Mouse (Mus musculus): ENCODE measurements around the gene Papss2. TPM values are rescaled to one million over a fixed set of nuclear protein-coding genes. Genes with fewer than 3 reads are reported as not detected.

Papss2 gene
- 10 to 100 TPM; 12.5 to 19.5 (median 15.6) TPM for total RNA-seq (2022)

DNA sequence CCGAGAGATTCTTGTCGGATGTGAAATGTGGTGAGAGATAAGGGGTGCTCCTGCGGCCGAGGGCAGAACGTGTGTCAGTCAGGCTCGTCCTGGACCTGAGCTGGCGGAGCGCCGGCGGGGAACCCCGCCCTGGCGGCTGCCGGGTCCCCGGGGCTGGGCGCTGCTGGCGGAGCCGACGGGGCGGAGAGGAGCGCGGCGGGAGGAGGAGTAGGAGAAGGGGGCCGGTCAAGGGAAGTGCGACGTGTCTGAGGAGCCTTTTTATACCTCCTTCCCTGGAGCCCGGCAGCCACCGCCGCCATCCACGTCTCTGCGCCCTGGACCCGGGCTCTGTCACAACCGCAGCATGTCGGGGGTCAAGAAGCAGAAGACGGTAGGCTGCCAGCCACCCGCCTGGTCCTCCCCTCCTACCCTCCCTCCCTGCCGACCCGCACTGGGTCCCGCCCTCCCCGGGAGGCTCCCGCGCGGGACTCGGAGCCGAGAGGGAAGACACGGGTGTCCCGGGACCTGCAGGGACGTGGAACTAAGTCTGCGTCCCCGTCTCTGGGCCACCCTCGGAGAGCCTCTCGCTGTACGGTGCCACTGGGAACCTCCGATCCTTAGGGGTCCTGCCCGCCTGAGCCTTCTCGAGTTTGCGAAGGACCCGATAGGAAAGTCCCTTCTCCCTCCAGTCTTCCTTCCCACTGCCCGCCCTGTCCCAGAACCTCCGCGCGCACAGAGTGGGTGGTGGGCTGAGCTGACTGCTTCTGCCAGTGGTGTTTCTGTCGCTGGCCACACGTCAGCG is at the start of gene Papss2:
Gene Papss2, plus strand, starts transcription at position 285 of the 781 bp plus-strand sequence.
- DNase-seq (ENCODE audit: low spot score), result peak; percentile 69

DNA sequence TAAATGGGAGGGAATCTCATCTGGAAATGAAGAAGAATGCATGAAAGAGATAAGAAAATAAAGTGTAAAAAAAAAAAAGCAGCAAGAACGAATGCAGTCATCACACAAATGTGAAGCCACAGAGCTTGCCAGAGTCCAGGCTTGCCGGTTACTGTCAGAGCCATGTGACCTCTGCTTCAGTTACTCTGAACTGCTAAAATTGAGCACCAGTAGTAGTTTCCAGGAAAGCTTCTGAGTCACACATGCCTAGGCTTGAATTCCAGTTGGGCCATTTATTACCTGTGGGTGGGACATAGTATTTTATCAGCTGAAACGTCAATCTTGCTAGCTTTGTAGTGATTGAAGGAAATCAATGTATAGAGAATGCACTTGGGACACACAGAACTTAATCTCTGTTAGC is 48.2 kb upstream of the Papss2 start:
- DNase-seq (ENCODE audit: low spot score), result peak; percentile 19

DNA sequence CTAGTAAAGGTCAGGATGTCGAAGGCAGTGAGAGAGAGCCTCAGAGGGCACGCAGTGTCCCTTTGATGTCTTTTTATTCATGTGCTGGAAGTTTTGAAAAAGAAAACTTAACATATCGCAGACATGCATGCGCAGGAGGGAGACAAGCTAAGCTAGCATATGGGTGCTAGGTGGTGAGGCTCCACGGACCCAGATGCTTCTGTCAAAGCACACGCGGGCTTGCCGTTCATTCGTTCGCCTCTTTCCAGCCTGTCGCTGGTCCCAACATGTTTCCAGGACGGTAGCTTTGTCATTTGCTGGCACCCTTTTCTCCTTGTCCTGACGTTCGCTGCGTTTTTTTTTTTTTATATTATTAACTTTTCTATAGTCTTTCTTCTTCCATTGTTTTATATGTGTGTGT is 47.4 kb upstream of the Papss2 start:
- no peak for DNase-seq (ENCODE audit: low spot score)

DNA sequence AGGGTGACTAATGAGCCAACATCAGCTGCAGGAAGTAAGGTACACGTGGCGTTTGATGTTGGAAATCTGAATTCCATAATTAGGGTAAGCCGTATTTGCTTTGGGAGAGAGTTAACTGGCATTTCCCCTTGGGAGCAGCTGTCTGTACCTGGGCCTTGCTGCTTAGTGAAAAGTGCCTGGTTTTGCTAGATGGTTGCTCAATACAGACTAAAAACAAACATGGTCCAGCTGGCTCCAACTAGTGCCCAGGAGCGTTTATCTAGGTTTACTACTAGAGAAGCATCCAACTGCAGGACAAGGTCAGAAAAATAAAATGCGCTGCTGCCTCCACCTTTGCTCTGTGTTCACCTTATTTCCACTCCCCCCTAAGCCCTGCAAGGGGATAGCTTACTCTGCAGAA is 45.1 kb upstream of the Papss2 start:
- no peak for DNase-seq (ENCODE audit: low spot score)

- peak; percentile 68 for DNase-seq (ENCODE audit: low spot score)
These were observed 44.1 kb upstream of the Papss2 start for GRCm38 (mm10) chr19:32551442-32551841.

DNA sequence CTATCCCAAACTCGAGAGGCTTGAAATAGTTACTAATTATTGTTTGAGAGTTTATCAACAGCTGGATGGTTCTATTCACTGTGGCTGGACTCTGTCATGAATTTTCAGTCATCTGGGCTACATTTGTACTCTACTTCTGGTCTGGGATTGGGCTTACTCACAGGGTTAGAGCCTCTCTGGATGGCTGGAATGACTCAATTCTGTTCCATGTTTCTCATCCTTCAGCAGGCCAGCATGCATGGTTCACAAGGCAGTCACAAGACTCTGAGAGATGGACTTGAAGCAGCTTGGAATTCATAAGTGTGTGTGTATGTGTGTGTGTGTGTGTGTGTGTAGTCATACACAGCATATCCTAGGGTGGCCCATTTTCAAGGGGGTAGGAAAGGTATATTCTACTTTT is 43.5 kb upstream of the Papss2 start:
- peak; percentile 36 for DNase-seq (ENCODE audit: low spot score)

- no peak for DNase-seq (ENCODE audit: low spot score)
These were observed 42.3 kb upstream of the Papss2 start for GRCm38 (mm10) chr19:32553310-32553709.

- no peak for DNase-seq (ENCODE audit: low spot score)
These were observed 40.3 kb upstream of the Papss2 start for GRCm38 (mm10) chr19:32555257-32555656.

GRCm38 (mm10) chr19:32567025-32567424 is 28.6 kb upstream of the Papss2 start:
- DNase-seq (ENCODE audit: low spot score), result no peak

DNA sequence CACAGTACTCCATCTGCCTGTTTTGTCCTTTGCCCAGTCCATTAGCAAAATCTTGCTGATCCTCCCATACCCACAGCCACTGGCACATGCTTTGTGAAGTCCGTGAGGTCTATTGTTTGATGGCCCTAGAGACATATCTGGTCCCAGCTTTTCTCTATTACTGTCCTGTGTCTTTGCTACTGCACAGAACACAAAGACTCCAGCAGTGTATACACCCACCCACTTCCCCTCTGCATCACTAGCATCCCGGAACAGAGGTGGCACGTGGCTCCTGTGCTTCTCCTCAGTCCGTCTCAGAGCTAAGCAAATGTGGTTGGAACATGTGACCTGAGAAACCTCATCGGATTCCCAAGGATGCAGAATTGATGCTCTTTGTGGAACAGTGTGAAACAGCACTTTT is 28.1 kb upstream of the Papss2 start:
- DNase-seq (ENCODE audit: low spot score), result no peak

- no peak for DNase-seq (ENCODE audit: low spot score)
These were observed 27.1 kb upstream of the Papss2 start for GRCm38 (mm10) chr19:32568470-32568869.

DNA sequence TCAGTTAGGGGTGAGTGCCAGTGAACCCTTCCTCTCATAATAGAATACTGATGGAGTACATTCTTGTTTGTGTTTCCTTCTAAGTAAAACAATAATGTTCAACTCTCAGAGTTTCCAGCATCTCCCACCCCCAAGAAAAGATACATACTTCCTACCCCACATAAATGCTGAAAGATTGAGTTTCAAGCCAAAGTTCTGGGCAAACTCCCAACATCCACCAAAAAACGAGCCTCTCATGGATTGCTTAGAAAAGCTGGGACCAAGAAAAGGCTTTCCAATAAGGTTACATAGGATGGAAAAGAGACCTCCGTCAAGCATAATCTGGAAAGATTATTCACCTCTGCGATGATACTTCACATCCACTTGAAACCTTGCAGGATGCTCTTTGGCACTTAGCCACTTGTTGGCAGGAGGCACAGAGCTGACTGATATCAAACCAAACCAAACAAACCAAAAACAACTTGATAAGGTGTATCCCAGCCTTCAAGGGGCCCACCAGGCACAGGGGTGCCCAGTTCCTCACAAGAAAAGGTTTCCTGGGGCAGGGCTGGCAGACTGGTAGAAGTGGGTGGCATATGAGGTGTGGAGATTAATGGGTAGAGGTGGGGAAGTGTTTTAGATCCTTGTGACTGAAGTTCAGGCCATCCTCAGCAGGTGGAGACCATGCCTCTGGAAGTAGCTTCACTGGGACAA is 26.5 kb upstream of the Papss2 start:
- DNase-seq (ENCODE audit: low spot score), result no peak

GRCm38 (mm10) chr19:32569725-32570124 is 25.9 kb upstream of the Papss2 start:
- no peak for DNase-seq (ENCODE audit: low spot score)

- DNase-seq (ENCODE audit: low spot score), result no peak
These were observed 23.4 kb upstream of the Papss2 start for GRCm38 (mm10) chr19:32572191-32572590.

DNA sequence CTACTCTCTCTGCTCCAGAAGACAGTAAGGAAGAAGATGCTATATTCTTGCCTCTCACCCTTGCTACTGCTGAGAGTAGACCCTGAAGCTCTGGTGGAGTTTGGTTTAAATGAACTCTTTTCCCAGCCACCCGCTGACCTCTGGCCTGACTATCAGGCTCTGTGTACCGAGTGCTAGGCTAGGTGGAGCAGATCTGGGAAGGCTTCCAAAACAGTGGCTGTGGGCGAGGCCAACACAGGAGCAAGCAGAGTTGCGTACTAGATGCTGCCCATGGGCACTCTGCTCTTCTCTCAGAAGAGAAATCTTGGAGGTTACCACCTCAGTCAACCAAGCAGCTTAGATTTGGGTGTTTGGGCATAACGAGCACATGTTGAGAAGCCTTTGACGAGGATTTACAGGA is 22.3 kb upstream of the Papss2 start:
- no peak for DNase-seq (ENCODE audit: low spot score)

- DNase-seq (ENCODE audit: low spot score), result no peak
These were observed 20.7 kb upstream of the Papss2 start for GRCm38 (mm10) chr19:32574846-32575245.

GRCm38 (mm10) chr19:32577749-32578148 is 17.8 kb upstream of the Papss2 start:
- no peak for DNase-seq (ENCODE audit: low spot score)

DNA sequence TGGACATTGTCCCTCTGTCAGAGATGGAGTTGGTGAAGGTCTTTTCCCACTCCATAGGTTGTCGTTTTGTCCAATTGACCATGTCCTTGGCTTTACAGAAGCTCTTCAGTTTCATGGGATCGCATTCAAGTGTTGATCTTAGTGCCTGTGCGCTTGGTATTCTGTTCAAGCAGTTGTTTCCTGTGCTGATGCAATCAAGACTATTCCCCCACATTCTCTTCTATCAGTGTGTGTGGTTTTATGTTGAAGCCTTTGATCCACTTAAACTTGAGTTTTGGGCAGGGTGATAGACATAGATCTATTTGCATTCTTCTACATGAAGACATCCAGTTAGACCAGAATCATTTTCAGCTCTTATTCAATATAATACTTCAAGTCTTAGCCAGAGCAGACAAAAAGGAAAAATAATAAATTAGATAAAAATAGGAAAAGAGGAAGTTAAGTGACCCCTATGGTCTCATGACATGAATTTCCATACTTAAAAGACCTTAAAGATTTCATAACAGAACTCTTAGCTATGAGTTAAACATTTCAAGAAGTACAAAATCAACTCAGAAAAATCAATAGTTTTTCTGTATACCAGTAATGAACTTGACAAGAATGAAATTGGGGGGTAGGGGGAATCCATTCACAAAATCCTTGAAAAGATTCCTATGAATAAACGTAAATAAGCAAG is 12.4 kb upstream of the Papss2 start:
- DNase-seq (ENCODE audit: low spot score), result no peak

GRCm38 (mm10) chr19:32587727-32588126 is 7.9 kb upstream of the Papss2 start:
- no peak for DNase-seq (ENCODE audit: low spot score)

DNA sequence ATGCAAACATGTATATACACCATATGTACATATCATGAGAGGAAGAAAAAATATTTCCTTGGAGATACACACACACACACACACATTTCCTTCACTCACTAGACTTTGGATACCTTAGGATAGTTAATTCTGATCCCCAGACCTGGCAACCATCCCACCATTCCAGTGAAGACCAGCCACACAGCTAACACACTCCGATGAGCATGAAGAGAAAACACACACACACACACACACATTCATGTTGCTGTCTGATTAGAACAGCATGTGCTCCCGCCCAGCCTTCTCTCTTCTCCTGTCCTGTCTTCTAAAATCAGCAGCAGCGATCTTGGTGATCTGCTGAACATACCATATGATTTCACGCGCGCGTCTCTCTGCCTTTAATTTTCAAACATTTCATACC is 2.8 kb upstream of the Papss2 start:
- no peak for DNase-seq (ENCODE audit: low spot score)

- DNase-seq (ENCODE audit: low spot score), result peak; percentile 21
These were observed 1.7 kb upstream of the Papss2 start for GRCm38 (mm10) chr19:32593870-32594269.

- DNase-seq (ENCODE audit: low spot score), result no peak
These were observed 472 bp upstream of the Papss2 start for GRCm38 (mm10) chr19:32595131-32595505.

DNA sequence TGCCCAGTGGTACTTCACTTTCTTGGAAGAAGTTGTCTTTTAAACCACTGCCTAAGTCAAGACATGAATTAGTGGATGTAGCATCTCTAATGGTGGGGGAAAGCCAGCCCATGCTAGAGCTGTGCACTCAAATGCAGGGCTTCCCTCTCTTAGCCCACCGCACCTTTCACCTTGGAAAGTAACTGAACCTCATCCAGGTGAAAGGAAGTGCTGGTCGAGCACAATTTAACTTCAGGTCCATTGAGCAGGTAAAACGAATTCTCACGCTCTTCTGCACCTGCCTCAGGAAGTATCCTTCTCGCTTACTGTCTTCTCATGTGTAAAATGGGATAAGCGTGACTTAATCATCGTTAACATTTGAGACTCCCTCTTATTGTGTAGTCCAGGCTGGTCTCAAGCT is 3.4 kb downstream of the Papss2 start:
- no peak for DNase-seq (ENCODE audit: low spot score)

Data from heart, adult 8-10 months (tissue).